Mouse (Mus musculus) erythroblast, adult 5-6 weeks (primary cell): Measurements from ENCODE around the gene Adh5. TPM values are rescaled to one million over a fixed set of nuclear protein-coding genes. Genes with fewer than 3 reads are reported as not detected.
"Not testable (repeated sequence)": the region's sequence is repeated elsewhere in the genome, so short reads cannot be mapped to it uniquely, and the experiment has no call there.

Experiments
- ATAC-seq: replicated peaks from 2 replicates; pipeline ENCODE4 v1.8.0; 2016; ENCODE audit warnings: moderate number of reproducible peaks, mild to moderate bottlenecking, moderate TSS enrichment, inconsistent platforms; ENCODE audit not compliant: poor library complexity, low FRiP score, severe bottlenecking
- total RNA-seq, 2 experiments: library from RNA; stranded (forward) in 1 of 2; stranded (reverse) in 1 of 2; fragments of 150-400 nt in 1 of 2; fragments of 200-764, 138-1000 nt in 1 of 2; gene quantifications; 2 replicates each; pipeline versions ENCODE4 v1.2.3 to v1.2.4; 2015 to 2017; ENCODE audit warnings: low replicate concordance in 2 of 2

Gene Adh5
- total RNA-seq, 2 experiments from 2014 or later = 14.6 to 29.0 TPM

DNA sequence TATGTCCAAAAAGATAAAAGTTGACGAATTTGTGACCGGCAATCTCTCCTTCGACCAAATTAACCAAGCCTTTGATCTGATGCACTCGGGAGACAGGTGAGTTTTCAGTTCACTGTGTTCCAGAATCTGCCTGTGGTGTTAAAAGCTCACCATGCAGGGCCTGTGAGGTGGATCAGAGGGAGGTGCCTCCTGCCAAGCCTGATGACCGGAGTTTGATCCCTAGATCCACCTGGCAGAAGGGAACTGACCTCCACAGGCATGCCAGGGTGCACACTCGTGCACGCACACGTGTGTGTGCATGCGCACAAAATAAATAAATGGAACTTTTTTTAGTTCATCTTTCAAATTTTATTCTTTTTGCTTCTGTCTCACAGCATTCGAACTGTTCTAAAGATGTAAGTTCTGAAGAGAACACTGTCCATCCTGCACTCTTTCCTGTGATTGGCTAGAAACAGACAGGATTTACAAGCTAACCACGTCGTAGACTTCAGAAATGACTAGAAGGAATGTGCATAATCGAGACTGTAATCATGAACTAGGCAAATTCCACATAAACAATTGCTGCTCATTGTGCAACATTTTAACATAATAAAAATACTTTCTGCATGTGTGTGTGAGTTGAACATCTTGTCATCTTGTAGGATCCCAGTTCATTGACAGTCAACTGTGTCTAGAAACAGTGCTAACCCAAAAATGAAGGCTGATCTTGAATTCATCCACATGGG is 12.0 kb downstream of the Adh5 start:
- ATAC-seq = no peak

DNA sequence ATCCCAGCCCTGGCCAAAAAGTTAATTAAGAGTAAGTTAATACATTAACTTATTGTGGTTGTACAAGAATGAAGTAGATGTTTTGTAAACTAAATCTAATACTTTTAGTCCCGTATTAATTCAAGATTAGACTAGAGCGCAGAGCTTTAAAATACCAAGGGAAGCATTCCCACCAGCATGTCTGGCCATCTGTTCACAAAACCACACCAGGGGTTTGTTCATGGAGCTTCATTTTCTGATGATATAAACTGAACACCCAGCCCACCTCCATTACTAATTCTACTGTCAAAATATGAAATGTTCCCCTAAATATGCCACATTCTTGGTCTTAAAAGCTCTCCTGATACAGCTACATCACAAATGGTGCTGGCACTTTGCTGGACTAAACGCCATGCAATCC is 15.5 kb downstream of the Adh5 start:
- ATAC-seq = no peak

DNA sequence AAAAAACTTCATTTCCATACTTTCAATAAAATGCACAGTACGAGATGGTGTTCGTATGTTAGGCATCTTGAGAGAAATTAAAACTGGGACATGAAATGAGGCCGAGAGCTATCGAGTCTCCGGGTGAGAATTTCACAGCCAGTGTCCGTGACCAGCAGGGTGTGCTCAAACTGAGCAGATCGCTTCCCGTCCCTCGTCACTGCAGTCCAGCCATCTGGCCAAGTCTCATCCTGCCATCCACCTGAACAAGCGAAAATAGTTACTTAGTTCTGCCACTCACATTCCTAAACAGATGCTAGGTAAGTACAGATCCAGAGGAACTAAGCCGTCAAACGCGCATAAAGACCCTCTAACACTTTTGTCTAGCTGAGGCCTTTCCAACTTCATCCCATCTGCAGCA is 17.4 kb downstream of the Adh5 start:
- ATAC-seq = no peak

- no peak for ATAC-seq
These were observed 18.9 kb downstream of the Adh5 start for GRCm38 (mm10) chr3:138461832-138462231.

DNA sequence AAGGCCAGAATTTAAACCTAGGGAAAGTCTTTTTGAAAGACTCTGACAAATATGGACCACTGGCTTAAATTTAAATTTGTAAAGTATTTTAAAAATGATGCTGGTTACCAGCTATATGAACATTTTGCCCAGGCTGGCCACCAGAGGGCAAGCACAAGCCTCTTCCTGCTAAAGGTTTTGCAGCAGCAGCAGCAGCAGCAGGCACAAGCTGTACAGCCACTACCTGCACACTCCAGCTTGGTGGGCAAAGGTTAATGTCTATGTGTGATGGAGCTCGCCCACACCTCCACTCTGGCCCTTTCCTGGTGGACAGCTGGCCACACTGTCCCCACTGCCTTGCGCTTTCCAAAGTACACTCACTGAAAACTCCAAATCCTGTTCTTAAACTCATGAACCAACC is 20.2 kb downstream of the Adh5 start:
- ATAC-seq = 0 out of 2 replicates have a peak, but pooled peaks have one; percentile 48

DNA sequence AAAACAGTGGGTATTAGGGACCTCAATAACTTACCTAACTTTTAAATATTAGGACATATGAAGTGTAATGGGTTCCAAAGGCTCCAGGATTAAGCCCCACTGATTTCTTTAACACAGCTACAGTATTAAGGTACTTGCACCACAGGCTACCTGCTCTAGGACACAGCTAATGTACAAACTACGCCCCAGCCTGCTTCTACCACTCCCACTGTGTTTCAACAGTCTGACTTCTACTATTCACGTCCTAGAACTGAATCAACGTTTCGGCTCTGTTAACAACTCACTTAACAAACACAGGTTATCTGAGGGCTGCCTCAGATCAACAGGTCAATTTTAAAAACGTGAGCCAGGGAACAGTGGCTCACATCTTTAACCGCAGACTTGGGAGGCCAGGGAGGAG is 20.9 kb downstream of the Adh5 start:
- ATAC-seq = no peak

DNA sequence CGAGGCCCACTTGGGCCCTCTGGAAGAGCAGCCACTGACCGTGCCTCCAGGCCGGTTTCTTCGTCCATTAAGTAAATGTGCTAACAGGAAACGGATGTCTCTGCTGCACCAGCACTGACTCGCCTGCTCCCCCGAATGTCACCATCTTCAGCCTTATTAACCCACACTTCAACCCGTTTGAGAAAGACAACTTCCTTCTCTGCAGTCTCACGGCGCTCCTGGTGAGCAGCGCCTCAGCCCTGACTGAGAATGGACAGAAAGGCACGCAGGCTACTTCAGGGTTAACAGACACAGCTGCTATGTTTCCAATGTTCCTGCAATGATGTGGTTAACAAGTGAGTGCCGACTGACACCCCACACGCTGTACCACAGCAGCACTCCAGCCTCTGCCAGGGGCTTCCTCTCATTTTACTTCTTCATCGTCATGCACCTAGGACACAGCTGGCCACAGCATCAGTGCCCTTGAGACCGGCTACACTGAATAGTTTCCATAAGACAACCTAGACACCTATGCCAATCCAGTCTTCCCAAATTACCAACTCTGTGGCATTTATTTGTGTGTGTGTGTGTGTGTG is 21.8 kb downstream of the Adh5 start:
- no peak for ATAC-seq

- ATAC-seq = not testable (repeated sequence)
These were observed 23.8 kb downstream of the Adh5 start for GRCm38 (mm10) chr3:138466656-138467055.

GRCm38 (mm10) chr3:138471066-138471465 is 28.2 kb downstream of the Adh5 start:
- no peak for ATAC-seq

DNA sequence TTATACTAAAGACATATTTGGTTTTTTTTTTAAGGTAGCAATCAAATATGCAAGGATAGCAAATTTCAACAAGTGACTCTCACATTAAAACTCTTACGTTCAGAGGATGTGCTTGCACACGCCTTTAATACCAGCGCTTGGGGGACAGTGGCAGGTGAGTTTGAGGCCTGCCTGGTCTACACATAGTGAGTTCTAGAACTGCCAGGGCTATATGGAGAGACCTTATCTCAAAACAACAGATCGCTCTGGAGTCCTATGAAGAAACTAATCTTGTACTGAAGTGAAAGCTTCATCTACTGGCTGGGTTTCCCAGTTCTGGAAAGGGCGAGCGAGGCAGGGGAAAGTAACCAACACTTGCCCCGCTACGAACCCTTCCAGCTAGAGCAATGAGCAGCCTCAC is 36.6 kb downstream of the Adh5 start:
- no peak for ATAC-seq

DNA sequence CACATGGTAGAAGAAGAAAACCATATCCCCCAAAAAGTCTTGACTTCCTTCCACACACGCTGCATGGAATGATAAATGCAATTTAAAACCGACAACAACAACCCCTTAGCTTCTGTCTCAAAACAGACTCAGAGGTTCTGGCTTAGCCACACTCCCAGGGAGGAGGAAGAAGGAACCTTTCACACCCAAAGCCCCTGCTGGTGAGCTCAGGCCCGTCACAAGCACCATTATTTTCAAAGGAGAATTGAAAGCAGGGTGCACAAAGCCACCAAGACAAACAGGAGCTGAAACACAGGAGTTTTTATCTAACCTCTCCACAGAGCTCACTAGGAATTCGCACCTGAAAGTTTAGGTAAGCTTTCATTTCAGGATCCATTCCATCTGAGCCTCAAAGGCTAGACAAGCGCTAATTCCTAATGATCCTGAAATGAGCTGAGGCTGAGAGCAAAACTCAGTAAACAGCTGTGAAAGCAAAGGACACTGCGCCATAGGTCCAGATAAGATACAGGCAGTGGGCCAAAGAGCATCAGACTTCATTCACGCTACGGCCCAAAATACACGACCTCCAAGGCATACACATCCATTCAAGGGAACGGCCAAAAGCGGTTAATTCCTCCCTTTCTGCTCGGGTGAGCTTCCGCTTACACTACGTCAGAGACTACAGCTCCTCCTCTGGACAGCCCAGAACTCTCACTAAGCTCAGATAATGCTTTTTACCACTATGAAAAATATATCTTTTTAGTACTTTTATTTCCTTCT is 38.8 kb downstream of the Adh5 start:
- ATAC-seq = no peak

DNA sequence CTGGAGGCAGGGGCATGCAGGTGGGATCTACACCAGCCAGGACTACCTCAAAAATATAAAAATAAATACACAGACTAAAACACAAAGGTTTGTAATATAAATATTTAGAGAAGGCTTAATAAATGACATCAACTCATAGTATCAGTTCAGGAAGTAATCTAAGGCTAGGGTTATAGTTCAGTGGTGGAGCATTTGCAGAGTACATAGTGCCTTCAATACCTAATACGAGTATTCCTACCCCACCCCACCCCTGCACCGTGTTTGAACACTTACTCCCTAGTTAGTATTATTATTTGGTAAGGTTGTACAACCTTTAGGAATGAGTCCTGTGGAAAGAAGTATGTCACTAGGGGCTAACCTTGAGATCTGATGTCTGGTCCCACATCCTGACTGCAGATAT is 40.3 kb downstream of the Adh5 start:
- no peak for ATAC-seq

DNA sequence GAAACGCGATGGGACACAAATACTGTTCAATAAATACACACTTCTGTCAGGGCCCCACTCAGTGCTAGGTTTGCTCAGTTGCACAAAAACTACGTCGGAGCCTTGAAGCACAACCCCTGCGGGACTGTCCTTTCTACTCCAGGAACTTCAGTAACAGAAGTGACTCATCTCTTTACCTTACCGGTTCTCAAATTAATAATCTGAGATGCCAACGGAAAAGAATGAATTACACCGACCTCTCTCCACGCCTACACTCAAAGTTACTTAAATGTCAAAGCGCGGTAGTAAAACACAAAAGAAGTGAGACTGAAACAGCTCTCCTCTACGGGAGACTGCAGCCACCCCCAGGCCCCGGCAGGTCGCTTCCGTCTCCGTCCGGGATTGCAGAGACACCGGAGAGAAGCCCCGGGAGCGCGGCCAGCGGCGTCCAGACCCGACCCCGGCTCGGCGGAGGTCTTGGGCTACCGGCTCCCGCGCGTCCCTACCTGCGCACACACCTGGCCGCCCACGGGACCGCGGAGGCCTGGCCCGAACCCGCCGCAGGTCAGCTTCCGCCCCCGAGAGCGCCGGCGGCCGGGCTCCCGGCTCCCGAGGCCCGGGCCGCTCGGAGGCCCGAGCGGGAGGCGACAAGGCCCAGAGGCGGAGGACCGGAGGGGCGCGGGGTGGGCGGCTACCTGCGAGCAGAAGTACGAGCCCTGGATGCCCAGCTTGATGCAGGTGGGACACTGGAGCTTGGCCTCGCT is 45.9 kb downstream of the Adh5 start:
- peak; percentile 26 for ATAC-seq

DNA sequence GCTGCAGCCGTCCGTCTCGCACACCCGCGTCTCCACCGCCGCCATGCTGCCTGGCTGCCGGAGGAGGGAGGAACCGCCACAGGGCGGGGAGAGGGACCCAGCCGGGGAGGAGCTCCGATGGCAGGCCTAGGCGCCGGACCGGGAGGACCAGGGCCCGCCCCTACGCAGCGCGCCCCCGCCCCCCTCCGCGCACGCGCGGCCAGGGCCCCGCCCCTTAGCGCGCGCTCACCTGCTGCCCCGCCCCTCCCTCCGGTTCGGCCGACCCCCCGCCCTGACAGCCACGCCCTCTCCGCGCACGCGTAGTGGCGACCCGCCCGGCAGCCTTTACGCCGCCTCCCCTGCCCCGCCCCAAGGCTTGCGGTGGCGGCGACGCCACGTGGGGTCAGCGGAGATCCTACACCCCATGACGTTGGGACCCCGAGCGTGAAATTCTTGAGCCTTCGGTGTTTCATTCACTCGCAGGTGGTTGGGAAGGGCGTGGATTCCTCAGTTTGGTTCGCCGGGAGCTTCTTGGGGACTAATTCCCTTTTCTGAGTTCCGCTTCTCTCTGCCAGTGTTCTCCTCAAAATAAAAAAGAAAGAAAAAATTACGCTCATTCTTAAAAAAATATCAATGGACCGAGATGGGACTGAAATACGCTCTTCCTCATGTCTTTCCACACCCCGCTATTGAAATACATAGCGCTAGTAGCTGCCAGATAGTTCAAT is 46.6 kb downstream of the Adh5 start, which contains the start of gene Metap1:
Gene Metap1, minus strand, starts transcription at position 189 of the 707 bp plus-strand sequence.
- ATAC-seq = peak; percentile 97

DNA sequence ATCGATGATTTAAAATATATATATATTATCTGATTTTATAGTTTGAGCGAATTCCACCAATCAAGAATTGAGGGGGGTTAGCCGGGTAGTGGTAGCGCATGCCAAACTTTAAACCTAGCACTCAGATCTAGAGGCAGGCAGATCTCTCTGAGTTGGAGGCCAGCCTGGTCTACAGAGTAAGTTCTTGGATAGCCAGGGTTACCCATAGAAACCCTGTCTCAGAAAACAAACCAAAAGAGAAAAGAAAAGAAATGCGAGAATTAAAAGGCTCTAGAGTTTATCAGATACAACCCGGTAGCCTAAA is 47.1 kb downstream of the Adh5 start:
- no peak for ATAC-seq

DNA sequence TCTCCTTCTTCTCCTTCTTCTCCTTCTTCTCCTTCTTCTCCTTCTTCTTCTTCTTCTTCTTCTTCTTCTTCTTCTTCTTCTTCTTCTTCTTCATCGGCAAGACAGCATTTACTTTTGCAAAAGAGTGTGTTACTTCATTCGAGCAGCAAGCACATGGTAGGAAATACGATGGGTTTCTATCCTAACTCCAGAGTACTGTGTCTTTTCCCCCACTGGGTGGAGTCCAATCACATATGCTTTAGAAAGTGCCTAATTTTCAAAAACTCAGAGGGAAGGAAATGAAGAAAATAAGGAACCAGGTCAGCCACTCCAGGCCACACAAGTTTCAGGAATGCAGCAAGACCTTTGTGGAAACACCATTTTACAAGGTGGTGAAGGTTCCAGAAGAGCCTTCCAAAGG is 50.8 kb downstream of the Adh5 start:
- no peak for ATAC-seq

GRCm38 (mm10) chr3:138494565-138494964 is 51.7 kb downstream of the Adh5 start:
- ATAC-seq = 0 out of 2 replicates have a peak, but pooled peaks have one; percentile 12

- peak; percentile 89 for ATAC-seq
These were observed 52.6 kb downstream of the Adh5 start for GRCm38 (mm10) chr3:138495166-138496145.

- ATAC-seq = no peak
These were observed 55.8 kb downstream of the Adh5 start for GRCm38 (mm10) chr3:138498731-138499130.
